Mouse (Mus musculus): ENCODE results near the gene Tmem220.

Tmem220 gene

GRCm38 (mm10) chr11:67024867-67025477 is at the start of gene Tmem220:
Gene Tmem220, plus strand, starts transcription at chr11:67025154.
- peak; percentile 98 for DNase-seq

DNA sequence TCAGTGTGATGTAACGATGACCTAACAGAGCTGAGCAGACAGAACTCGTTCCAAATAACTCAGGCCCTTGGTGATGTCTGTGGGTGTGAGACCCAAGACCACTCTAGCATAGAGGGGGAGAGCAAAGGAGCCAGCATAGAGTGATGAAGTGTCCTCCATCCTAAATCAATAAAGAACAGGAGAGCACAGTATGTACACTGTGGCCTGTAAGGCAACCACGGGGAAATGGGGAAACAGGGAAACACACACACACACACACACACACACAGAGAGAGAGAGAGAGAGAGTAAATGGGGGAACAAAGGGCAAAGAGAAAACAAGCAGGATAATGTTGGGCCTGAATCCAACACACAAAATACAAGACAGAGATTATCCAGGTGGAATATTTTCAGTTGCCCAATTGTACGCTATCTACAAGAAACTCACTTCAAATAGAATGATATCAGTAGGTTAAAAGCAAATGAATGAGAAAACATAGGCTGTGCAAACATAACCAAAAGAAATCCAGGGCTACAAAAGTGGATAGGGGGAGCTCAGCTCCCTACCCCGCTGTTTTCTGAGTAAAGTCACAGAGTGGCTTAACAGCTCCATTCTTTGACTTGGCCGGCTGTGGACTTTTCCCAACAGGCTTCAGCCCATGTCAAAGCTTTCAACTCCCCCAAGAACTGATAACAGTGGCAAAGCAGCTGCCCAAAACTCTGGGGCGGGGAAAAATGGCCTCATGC is 49.2 kb upstream of the Tmem220 start:
- no peak for DNase-seq

DNA sequence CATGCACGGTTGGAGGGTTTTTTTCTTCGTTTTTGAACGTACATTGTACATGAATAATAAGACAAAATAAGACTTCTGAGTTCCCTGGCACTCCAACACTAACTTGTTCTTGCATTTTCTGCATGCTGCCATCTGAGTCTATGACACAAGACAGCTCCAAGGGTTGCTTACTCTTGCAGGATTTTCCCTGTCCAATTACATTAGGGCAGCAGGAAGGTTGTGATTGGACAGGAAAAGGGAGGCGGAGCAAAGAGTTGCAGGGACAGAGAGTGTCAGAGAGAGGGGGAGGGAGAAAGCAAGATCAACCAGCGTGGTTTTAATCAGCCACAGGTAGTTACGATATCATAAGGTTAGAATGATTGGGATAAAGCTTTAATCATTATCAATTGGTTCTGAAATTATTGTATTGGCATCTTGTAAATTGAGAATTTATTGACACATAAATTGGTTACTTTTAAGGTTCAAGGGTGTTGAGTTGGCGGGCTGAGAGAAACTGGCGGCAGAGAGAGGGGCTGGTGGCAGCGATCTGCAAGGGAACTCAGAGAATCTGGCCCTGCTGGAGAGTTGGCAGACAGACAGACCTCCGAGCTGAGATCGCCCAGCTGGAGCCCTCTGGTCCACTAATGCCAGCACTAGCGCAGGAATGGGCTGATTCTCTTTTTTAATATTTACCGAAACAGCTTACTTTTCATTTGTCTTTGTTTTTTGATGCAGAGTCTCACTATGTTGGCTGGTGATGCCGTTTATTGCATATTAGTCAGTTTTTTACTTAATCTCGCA is 43.4 kb upstream of the Tmem220 start:
- no peak for DNase-seq

DNA sequence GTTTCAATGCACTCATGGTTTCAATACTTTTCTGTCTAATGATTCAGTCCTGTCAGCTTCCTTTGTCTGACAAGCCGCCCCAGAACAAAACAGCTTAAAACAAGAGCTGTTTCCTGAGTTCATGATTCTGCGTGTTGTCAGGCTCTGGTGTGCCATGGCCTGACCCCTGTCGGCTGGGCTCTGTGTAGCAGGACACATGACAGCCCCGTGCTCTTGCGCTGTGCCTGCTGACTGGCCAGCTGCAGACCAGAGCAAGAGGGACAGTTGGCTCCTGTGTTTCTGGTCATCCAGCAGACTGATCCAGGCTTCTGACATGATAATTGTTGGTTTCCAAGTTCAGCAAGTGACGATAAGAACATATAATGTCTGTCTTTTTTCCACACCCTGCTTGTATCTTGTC is 42.2 kb upstream of the Tmem220 start:
- peak; percentile 71 for DNase-seq

DNA sequence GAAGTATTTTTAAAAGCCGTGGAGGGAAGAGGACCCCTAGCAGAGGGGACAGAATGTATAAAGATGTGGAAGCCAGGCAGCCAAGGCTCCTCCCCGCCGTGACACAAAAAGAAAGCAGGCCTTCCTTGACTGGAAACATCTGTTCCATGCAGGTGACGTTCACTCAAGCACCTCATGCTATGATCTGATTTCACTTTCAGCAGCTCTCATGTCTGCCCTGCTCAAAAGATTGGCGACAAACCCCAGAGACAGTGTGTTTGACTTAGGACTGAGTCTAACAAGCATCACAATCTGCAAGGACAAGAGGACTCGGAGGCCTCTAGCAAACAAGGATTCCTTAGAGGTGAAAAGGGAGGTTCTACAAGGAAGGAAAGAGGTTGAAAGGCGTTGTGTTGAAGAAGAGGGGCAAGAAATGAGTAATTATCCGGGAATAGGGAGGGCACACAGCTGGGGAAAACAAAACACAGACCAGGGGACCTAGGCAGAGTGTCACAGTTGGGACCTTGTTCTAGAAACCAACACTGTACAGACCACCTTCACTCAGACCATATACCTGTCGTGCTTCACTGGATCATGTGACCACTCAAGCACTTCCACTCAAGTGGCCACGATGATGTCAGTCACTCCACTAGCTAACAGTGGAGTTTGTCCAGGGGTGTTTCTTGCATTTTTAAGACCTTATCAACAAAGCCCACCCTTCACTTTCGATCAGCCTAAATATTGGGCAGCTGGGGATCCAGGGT is 41.4 kb upstream of the Tmem220 start:
- DNase-seq: no peak

DNA sequence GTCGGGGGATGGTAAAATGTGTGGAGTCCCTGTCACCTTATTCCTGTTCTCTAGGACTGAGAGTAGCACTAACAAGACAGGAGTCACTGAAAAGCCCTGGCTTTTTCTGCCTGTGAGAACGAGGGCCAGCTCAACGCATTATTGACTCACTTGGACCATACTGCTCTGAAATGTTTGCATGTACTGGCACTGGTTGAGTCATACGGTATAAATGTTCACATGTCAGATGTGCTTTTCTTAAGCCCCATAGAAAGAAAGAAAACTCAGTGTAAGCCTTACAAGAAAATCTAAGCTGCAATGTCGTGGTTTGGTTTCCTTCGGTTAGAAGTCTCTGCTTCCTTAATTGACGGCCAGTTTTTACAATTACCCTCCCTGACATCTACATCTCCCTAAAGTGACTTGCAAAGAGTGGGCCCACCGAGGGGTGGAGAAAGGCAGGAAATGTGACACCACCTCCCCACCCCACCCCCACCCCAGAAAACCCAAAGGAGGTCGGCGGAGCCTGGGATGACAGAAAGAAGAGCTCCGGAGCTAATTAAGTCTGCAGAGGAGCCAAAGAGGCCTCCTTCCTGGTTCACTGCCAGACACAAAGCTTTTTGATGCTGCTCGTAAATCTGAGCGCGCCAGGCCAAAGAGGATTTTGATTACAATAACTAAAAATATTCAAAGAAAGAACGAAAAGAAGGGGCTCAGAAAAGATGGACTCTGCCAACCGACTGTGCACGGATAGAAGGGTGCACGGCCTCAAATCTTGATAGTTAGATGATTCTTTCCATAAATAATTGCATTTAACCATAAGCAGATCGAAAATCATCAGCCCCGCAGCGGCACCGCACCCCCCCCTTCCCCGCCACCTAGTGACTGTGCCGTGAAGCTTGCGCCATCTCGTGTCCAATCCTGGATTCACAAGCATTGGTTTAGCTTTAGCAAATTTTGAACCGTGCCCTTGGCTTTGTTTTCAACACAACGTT is 40.5 kb upstream of the Tmem220 start:
- peak; percentile 87 for DNase-seq

DNA sequence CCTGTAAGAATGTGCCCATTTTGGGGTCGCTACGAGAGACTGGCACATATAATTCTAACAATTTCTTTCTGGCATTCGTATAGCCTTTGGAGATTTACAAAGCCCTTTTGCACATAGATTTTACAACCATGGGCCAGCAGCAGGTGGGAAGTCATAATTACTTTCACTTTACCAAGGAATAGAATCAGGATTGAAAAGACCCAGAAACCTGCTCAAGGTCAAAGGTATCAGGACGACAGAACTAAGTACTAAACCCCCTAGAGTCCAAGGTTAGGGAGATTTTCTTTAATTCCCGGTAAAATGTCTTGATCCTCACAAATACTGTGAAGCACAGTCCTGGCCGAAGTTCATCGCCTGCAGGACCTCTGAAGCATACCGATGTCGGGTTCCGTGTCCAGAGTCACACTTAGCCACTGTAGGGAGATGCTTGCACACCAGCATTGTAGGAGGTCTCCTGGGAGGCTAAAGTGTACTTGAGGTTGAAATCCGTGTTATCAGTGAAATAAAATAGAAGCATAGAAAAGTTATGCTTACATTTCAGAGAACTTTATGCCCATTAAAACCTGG is 39.7 kb upstream of the Tmem220 start:
- peak; percentile 37 for DNase-seq

- no peak for DNase-seq
Measured at GRCm38 (mm10) chr11:66992150-66992549, 32.8 kb upstream of the Tmem220 start.

GRCm38 (mm10) chr11:66993674-66994073 is 31.3 kb upstream of the Tmem220 start:
- DNase-seq: no peak

DNA sequence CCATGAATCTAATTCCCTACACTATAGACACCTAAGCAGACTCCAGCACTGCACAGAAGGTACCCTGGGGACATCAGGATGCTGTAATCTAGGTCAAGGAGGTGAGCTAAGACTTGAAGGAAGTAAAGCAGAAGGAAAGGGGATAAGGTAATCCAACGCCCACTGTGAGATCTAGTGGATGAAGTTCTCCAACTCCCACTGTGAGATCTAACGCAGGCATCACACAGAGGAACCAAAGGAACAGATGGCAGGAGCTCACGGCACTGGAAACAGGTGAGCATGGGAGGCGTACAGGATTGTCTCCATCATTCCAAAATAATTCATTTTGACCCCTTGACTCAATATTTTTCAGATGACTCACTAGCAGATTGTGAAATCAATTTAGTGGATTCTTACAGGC is 28.5 kb upstream of the Tmem220 start:
- no peak for DNase-seq

GRCm38 (mm10) chr11:66998467-66999403 is 26.2 kb upstream of the Tmem220 start:
- peak; percentile 84 for DNase-seq

- DNase-seq: no peak
Measured at GRCm38 (mm10) chr11:67000671-67001070, 24.3 kb upstream of the Tmem220 start.

DNA sequence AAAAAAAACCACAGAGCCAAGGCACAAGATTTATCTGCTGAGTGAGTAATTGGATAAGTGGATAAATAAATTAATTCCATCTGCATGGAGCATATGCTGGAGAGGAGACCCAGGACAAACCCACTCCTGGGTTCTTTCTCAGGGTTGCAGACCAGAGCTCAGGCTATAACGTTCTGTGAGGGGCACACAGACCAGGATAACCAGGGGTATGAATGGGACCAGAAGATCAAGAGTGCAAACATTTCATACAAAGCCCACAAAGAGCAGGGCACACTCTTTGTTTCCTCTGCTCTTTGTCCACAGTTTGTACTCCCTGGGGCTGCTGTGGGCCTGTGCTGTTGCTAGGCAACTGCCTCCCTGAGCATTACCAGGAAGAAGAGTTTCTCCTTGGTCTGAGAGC is 23.2 kb upstream of the Tmem220 start:
- DNase-seq: no peak

DNA sequence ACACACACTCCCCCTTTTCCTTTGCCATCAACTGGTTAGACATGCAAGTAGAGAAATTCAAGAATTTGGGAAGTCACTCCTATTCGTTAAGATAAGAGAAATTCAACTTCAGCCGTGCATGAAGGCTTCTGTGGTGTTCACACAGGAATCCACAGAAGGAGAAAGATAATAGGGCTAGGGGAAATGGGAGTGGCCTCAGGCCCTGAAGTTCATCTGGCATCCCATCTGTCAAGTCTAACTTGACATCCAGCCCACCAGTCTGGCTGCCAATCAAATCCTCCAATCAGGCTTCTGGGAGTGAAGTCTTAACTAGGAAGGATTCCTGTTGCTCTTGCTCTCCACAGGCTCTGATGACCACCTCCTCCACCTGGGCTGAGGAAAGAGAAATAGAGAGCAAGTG is 22.0 kb upstream of the Tmem220 start:
- DNase-seq: no peak

- no peak for DNase-seq
Measured at GRCm38 (mm10) chr11:67007961-67008360, 17.0 kb upstream of the Tmem220 start.

- no peak for DNase-seq
Measured at GRCm38 (mm10) chr11:67008528-67008927, 16.4 kb upstream of the Tmem220 start.

- DNase-seq: peak; percentile 21
Measured at GRCm38 (mm10) chr11:67010430-67010829, 14.5 kb upstream of the Tmem220 start.

- no peak for DNase-seq
Measured at GRCm38 (mm10) chr11:67011635-67012034, 13.3 kb upstream of the Tmem220 start.

- no peak for DNase-seq
Measured at GRCm38 (mm10) chr11:67017801-67018591, 7.0 kb upstream of the Tmem220 start.

All from kidney, postnatal 10 days (tissue).